Mouse (Mus musculus): ENCODE data around the gene Olfr930. TPM values are rescaled to one million over a fixed set of nuclear protein-coding genes. Genes with fewer than 3 reads are reported as not detected.

Olfr930 gene
- polyA plus RNA-seq (2012; rRNA removed), result not detected in 2 replicates
- not detected in 2 replicates for polyA plus RNA-seq (2014; fragmentation: Nextera tagmentation; extraction: Ambion mirVana)

DNA sequence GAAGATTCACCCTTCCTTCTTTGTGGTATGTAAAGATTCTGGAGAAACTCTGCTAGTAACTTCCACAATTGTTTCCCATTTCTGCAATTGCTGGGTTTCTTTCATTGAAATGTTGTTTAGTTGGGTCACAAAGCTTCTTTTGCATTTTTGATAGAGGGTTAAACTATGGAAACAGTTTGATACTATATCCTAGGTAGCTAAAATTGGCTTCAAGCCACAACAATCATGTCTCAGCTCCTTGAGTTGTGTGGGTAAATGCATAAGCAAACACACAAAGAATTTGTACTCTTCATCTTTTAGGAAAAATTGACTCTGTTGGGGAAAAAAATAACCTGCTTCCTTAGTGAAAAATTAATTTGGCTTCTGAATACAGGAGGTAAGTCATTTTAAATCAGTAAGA is at the start of gene Olfr930:
TSS of gene Olfr930 (plus strand) at position 301 of the 400 bp plus-strand sequence.
- H3K4me3 ChIP-seq (ENCODE audit: insufficient read depth in 1 of 2, low read depth in 2 of 2, low read length in 2 of 2), result no peak within 1 kb of the TSS
- no peak for ATAC-seq (ENCODE audit: insufficient read depth)
- no peak for DNase-seq (ENCODE audit: low read depth in 3 of 3, low spot score in 3 of 3)
- no peaks in the 10 kb centered on the region for H3K27me3 ChIP-seq (ENCODE audit: control insufficient read depth, insufficient read depth, low read length)
- no peaks in the 10 kb centered on the region for H3K9me3 ChIP-seq (ENCODE audit: control insufficient read depth, low read length)
- no peaks in the 10 kb centered on the region for H3K4me1 ChIP-seq (replicated peaks; ENCODE audit: control insufficient read depth in 2 of 2, insufficient read depth in 2 of 2, low read length in 1 of 2)
- H3K36me3 ChIP-seq (replicated peaks; ENCODE audit: control insufficient read depth, insufficient read depth, low read depth), result no peaks in the 10 kb centered on the region
- no peak within 1 kb of the TSS for H3K4me2 ChIP-seq (ENCODE audit: low read depth)
- no peak within 1 kb of the TSS for H3K9ac ChIP-seq (replicated peaks)
- TF ChIP-seq CTCF (IDR thresholded peaks at IDR 0.05; ENCODE audit: low read depth) (no peak), EP300 (IDR thresholded peaks at IDR 0.05; ENCODE audit: low read depth) (no peak)
- no peak within 1 kb of the TSS for H3K27ac ChIP-seq

DNA sequence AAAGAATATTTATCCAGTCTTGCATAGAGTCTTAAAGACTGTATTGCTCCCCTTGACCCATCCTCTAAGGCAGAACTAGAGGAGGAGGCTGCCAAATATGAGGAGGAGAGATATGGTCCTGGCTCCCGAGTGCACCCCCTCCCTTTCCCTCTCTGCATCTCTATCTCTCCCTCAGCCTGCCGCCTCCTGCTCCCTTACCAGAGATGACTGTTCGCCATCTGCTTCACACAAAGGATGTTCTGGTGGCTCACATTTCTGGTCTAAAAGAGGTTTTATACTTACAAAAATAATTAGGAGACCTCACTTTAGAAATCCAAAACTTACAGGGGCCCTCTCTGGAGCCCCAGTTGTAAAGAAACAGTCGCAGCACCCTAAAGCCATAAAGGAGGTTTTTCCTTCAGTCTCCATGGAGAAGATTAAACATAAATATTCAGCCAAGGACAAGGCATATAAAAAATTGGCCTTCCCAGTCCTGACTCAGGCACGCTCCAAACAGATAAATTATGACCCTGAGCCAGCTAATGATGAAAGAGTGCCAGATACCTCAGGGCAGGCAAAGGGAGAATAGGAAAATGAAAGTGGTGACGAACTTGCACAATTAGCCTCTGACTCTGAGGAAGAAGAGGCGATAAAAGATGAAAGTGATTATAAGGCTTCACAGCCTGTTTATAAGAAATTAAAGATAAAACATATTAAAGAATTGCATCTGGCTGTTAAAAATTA is 24.0 kb downstream of the Olfr930 start:
- TF ChIP-seq CTCF (IDR thresholded peaks at IDR 0.05; ENCODE audit: low read depth) (no peak), EP300 (IDR thresholded peaks at IDR 0.05; ENCODE audit: low read depth) (no peak)
- no peak overlapping the region for H3K27ac ChIP-seq
- no peaks in the 10 kb centered on the region for H3K27me3 ChIP-seq (ENCODE audit: control insufficient read depth, insufficient read depth, low read length)
- no peak for ATAC-seq (ENCODE audit: insufficient read depth)
- DNase-seq (ENCODE audit: low read depth in 3 of 3, low spot score in 3 of 3), result no peak
- 46% methylated on average over 7 of the region's 7 CpGs for WGBS (ENCODE audit: insufficient replicate concordance)
- H3K9ac ChIP-seq (replicated peaks), result no peak overlapping the region
- H3K4me3 ChIP-seq (ENCODE audit: insufficient read depth in 1 of 2, low read depth in 2 of 2, low read length in 2 of 2), result no peak overlapping the region
- no peaks in the 10 kb centered on the region for H3K4me1 ChIP-seq (replicated peaks; ENCODE audit: control insufficient read depth in 2 of 2, insufficient read depth in 2 of 2, low read length in 1 of 2)
- H3K4me2 ChIP-seq (ENCODE audit: low read depth), result no peak overlapping the region
- no peaks in the 10 kb centered on the region for H3K36me3 ChIP-seq (replicated peaks; ENCODE audit: control insufficient read depth, insufficient read depth, low read depth)
- no peaks in the 10 kb centered on the region for H3K9me3 ChIP-seq (ENCODE audit: control insufficient read depth, low read length)

DNA sequence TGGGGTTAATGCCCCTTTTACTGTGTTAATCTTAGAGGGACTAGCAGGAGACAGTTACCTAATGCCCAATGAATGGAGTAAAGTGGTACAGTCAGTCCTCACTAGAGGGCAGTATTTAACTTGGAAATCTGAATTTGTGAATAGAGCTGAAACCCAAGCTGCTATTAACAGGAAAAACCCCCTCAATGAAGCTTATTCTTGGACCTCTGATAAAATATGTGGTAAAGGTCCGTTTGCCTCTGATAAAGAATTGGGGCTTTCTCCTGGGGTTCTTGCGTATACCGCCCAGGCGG is 24.5 kb downstream of the Olfr930 start:
- H3K4me3 ChIP-seq (ENCODE audit: insufficient read depth in 1 of 2, low read depth in 2 of 2, low read length in 2 of 2), result no peak overlapping the region
- no peaks in the 10 kb centered on the region for H3K4me1 ChIP-seq (replicated peaks; ENCODE audit: control insufficient read depth in 2 of 2, insufficient read depth in 2 of 2, low read length in 1 of 2)
- no peaks in the 10 kb centered on the region for H3K9me3 ChIP-seq (ENCODE audit: control insufficient read depth, low read length)
- H3K9ac ChIP-seq (replicated peaks), result no peak overlapping the region
- TF ChIP-seq CTCF (IDR thresholded peaks at IDR 0.05; ENCODE audit: low read depth), result no peak
- TF ChIP-seq EP300 (IDR thresholded peaks at IDR 0.05; ENCODE audit: low read depth), result no peak
- no peak overlapping the region for H3K4me2 ChIP-seq (ENCODE audit: low read depth)
- WGBS (ENCODE audit: insufficient replicate concordance), result 68% methylated on average over 4 of the region's 4 CpGs
- no peak overlapping the region for H3K27ac ChIP-seq
- no peaks in the 10 kb centered on the region for H3K27me3 ChIP-seq (ENCODE audit: control insufficient read depth, insufficient read depth, low read length)
- DNase-seq (ENCODE audit: low read depth in 3 of 3, low spot score in 3 of 3) (no peak), ATAC-seq (ENCODE audit: insufficient read depth) (no peak)
- no peaks in the 10 kb centered on the region for H3K36me3 ChIP-seq (replicated peaks; ENCODE audit: control insufficient read depth, insufficient read depth, low read depth)

DNA sequence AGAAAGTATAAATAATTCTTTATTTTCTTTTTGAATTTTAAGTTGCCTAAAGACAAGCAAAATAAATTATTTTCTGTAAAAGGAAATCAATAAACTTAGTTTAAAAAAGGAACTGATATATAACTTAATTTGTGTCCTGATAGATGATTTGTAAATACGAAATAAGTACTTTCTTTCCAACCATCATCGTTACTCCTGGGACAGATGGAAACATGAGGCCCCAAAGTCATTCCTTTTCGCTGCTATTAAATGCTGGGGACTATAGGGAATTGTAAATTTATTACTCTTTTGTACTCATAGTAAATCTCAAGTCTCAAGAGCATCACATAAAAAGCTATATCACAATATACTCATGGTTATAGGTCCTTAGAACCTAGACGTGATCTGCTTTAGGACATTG is 42.4 kb downstream of the Olfr930 start, which contains the start of gene Olfr933:
TSS of gene Olfr933 (plus strand) at position 301 of the 400 bp plus-strand sequence.
- 58% methylated on average over 4 of the region's 4 CpGs for WGBS (ENCODE audit: insufficient replicate concordance)
- Histone ChIP-seq H3K27ac (no peak within 1 kb of the TSS), H3K27me3 (ENCODE audit: control insufficient read depth, insufficient read depth, low read length) (no peaks in the 10 kb centered on the region), H3K4me1 (replicated peaks; ENCODE audit: control insufficient read depth in 2 of 2, insufficient read depth in 2 of 2, low read length in 1 of 2) (no peaks in the 10 kb centered on the region), H3K4me3 (ENCODE audit: insufficient read depth in 1 of 2, low read depth in 2 of 2, low read length in 2 of 2) (no peak within 1 kb of the TSS), H3K9ac (replicated peaks) (no peak within 1 kb of the TSS), H3K9me3 (ENCODE audit: control insufficient read depth, low read length) (no peaks in the 10 kb centered on the region), H3K4me2 (ENCODE audit: low read depth) (no peak within 1 kb of the TSS), H3K36me3 (replicated peaks; ENCODE audit: control insufficient read depth, insufficient read depth, low read depth) (no peaks in the 10 kb centered on the region)
- TF ChIP-seq EP300 (IDR thresholded peaks at IDR 0.05; ENCODE audit: low read depth) (no peak), CTCF (IDR thresholded peaks at IDR 0.05; ENCODE audit: low read depth) (no peak)
- no peak for DNase-seq (ENCODE audit: low read depth in 3 of 3, low spot score in 3 of 3)
- no peak for ATAC-seq (ENCODE audit: insufficient read depth)

Other genes with a start within 250 kb of the Olfr930 start
- not detected in 2 replicates for gene Olfr919, start 226.1 kb upstream of the Olfr930 start, polyA plus RNA-seq (2012; rRNA removed)
- gene Olfr919, start 226.1 kb upstream of the Olfr930 start, polyA plus RNA-seq (2014; fragmentation: Nextera tagmentation; extraction: Ambion mirVana), result not detected in 2 replicates
- gene Vwa5a, start 211.5 kb upstream of the Olfr930 start, polyA plus RNA-seq (2012; rRNA removed), result 3.0 and 4.5 TPM in 2 replicates
- 8.5 TPM in 2 replicates for gene Vwa5a, start 211.5 kb upstream of the Olfr930 start, polyA plus RNA-seq (2014; fragmentation: Nextera tagmentation; extraction: Ambion mirVana)
- 0.03 and 0.04 TPM in 2 replicates for gene Olfr920, start 177.5 kb upstream of the Olfr930 start, polyA plus RNA-seq (2012; rRNA removed)
- not detected in 2 replicates for gene Olfr920, start 177.5 kb upstream of the Olfr930 start, polyA plus RNA-seq (2014; fragmentation: Nextera tagmentation; extraction: Ambion mirVana)
- not detected in 2 replicates for gene Olfr921, start 156.7 kb upstream of the Olfr930 start, polyA plus RNA-seq (2012; rRNA removed)
- not detected in 2 replicates for gene Olfr921, start 156.7 kb upstream of the Olfr930 start, polyA plus RNA-seq (2014; fragmentation: Nextera tagmentation; extraction: Ambion mirVana)
- not detected in 2 replicates for gene Olfr922, start 115.2 kb upstream of the Olfr930 start, polyA plus RNA-seq (2012; rRNA removed)
- gene Olfr922, start 115.2 kb upstream of the Olfr930 start, polyA plus RNA-seq (2014; fragmentation: Nextera tagmentation; extraction: Ambion mirVana), result not detected in 2 replicates
- not detected in 2 replicates for gene Olfr923, start 103.3 kb upstream of the Olfr930 start, polyA plus RNA-seq (2012; rRNA removed)
- not detected in 2 replicates for gene Olfr923, start 103.3 kb upstream of the Olfr930 start, polyA plus RNA-seq (2014; fragmentation: Nextera tagmentation; extraction: Ambion mirVana)
- not detected in 2 replicates for gene Olfr924, start 85.4 kb upstream of the Olfr930 start, polyA plus RNA-seq (2012; rRNA removed)
- not detected in 2 replicates for gene Olfr924, start 85.4 kb upstream of the Olfr930 start, polyA plus RNA-seq (2014; fragmentation: Nextera tagmentation; extraction: Ambion mirVana)
- not detected in 2 replicates for gene Olfr26, start 74.7 kb upstream of the Olfr930 start, polyA plus RNA-seq (2012; rRNA removed)
- not detected in 2 replicates for gene Olfr26, start 74.7 kb upstream of the Olfr930 start, polyA plus RNA-seq (2014; fragmentation: Nextera tagmentation; extraction: Ambion mirVana)
- not detected in 2 replicates for gene Olfr926, start 52.7 kb upstream of the Olfr930 start, polyA plus RNA-seq (2012; rRNA removed)
- not detected in 2 replicates for gene Olfr926, start 52.7 kb upstream of the Olfr930 start, polyA plus RNA-seq (2014; fragmentation: Nextera tagmentation; extraction: Ambion mirVana)
- gene Olfr933, start 42.5 kb downstream of the Olfr930 start, polyA plus RNA-seq (2012; rRNA removed), result not detected in 2 replicates
- gene Olfr933, start 42.5 kb downstream of the Olfr930 start, polyA plus RNA-seq (2014; fragmentation: Nextera tagmentation; extraction: Ambion mirVana), result not detected in 2 replicates
- gene Olfr934, start 58.5 kb downstream of the Olfr930 start, polyA plus RNA-seq (2012; rRNA removed), result not detected in 2 replicates
- gene Olfr934, start 58.5 kb downstream of the Olfr930 start, polyA plus RNA-seq (2014; fragmentation: Nextera tagmentation; extraction: Ambion mirVana), result not detected in 2 replicates
- gene Olfr935, start 69.9 kb downstream of the Olfr930 start, polyA plus RNA-seq (2012; rRNA removed), result not detected in 2 replicates
- not detected in 2 replicates for gene Olfr935, start 69.9 kb downstream of the Olfr930 start, polyA plus RNA-seq (2014; fragmentation: Nextera tagmentation; extraction: Ambion mirVana)
- gene Olfr146, start 93.6 kb downstream of the Olfr930 start, polyA plus RNA-seq (2012; rRNA removed), result not detected in 2 replicates
- not detected in 2 replicates for gene Olfr146, start 93.6 kb downstream of the Olfr930 start, polyA plus RNA-seq (2014; fragmentation: Nextera tagmentation; extraction: Ambion mirVana)
- gene Olfr937, start 135.1 kb downstream of the Olfr930 start, polyA plus RNA-seq (2012; rRNA removed), result not detected in 2 replicates
- not detected in 2 replicates for gene Olfr937, start 135.1 kb downstream of the Olfr930 start, polyA plus RNA-seq (2014; fragmentation: Nextera tagmentation; extraction: Ambion mirVana)
- not detected in 2 replicates for gene Olfr938, start 149.1 kb downstream of the Olfr930 start, polyA plus RNA-seq (2012; rRNA removed)
- gene Olfr938, start 149.1 kb downstream of the Olfr930 start, polyA plus RNA-seq (2014; fragmentation: Nextera tagmentation; extraction: Ambion mirVana), result not detected in 2 replicates
- gene Olfr27, start 198.3 kb downstream of the Olfr930 start, polyA plus RNA-seq (2012; rRNA removed), result not detected in 2 replicates
- not detected in 2 replicates for gene Olfr27, start 198.3 kb downstream of the Olfr930 start, polyA plus RNA-seq (2014; fragmentation: Nextera tagmentation; extraction: Ambion mirVana)
- gene Olfr943, start 236.5 kb downstream of the Olfr930 start, polyA plus RNA-seq (2012; rRNA removed), result not detected in 2 replicates
- not detected in 2 replicates for gene Olfr943, start 236.5 kb downstream of the Olfr930 start, polyA plus RNA-seq (2014; fragmentation: Nextera tagmentation; extraction: Ambion mirVana)

All from liver, embryonic 14.5 days (tissue).